Mouse (Mus musculus): Measurements from ENCODE around the gene Cse1l. TPM values are rescaled to one million over a fixed set of nuclear protein-coding genes. Genes with fewer than 3 reads are reported as not detected.
A peak's percentile ranks its signal among the peaks of the same experiment; 100 is the strongest.

Gene Cse1l
- total and polyA plus RNA-seq, 3 experiments, result 15.8 to 41.2 (median 37.5) TPM

GRCm38 (mm10) chr2:166896368-166896767 lies 9.5 kb upstream of the Cse1l start:
- intact Hi-C loops (cut with DNase I), result no loop called here

GRCm38 (mm10) chr2:166896974-166897373 lies 8.9 kb upstream of the Cse1l start:
- intact Hi-C loops (cut with DNase I), result no loop called here
- TF ChIP-seq EP300 (IDR thresholded peaks at IDR 0.05; ENCODE audit: insufficient read depth, low read depth, low read length) (no peak), POLR2A (IDR thresholded peaks at IDR 0.05; ENCODE audit: insufficient read depth, low read depth, low read length) (no peak), CTCF (IDR thresholded peaks at IDR 0.05) (no peak)
- 66% methylated on average over 12 of the region's 12 CpGs for WGBS
- DNase-seq, result no peak
- no peaks in the 10 kb centered on the region for H3K36me3 ChIP-seq (ENCODE audit: control insufficient read depth, insufficient read depth, low read length)
- H3K79me2 ChIP-seq (replicated peaks; ENCODE audit: control insufficient read depth, insufficient read depth, low read length), result no peaks in the 10 kb centered on the region
- H3K4me1 ChIP-seq (ENCODE audit: control insufficient read depth, insufficient read depth, low read length), result no peaks in the 10 kb centered on the region
- no peak overlapping the region for H3K27ac ChIP-seq
- no peak overlapping the region for H3K4me3 ChIP-seq
- no peaks in the 10 kb centered on the region for H3K27me3 ChIP-seq (ENCODE audit: control insufficient read depth, insufficient read depth, low read length)
- no peak overlapping the region for H3K9ac ChIP-seq (ENCODE audit: low read depth, low read length)

More at GRCm38 (mm10) chr2:166896368-166896767, 9.5 kb upstream of the Cse1l start:
- Histone ChIP-seq H3K4me3 (no peak overlapping the region), H3K36me3 (ENCODE audit: control insufficient read depth, insufficient read depth, low read length) (no peaks in the 10 kb centered on the region), H3K9ac (ENCODE audit: low read depth, low read length) (no peak overlapping the region), H3K4me1 (ENCODE audit: control insufficient read depth, insufficient read depth, low read length) (no peaks in the 10 kb centered on the region), H3K27me3 (ENCODE audit: control insufficient read depth, insufficient read depth, low read length) (no peaks in the 10 kb centered on the region), H3K79me2 (replicated peaks; ENCODE audit: control insufficient read depth, insufficient read depth, low read length) (no peaks in the 10 kb centered on the region), H3K27ac (no peak overlapping the region)
- no peak for TF ChIP-seq EP300 (IDR thresholded peaks at IDR 0.05; ENCODE audit: insufficient read depth, low read depth, low read length)
- TF ChIP-seq POLR2A (IDR thresholded peaks at IDR 0.05; ENCODE audit: insufficient read depth, low read depth, low read length), result no peak
- TF ChIP-seq CTCF (IDR thresholded peaks at IDR 0.05), result no peak
- 75% methylated on average over 13 of the region's 13 CpGs for WGBS
- DNase-seq, result no peak

GRCm38 (mm10) chr2:166899161-166899560 lies 6.7 kb upstream of the Cse1l start:
- Histone ChIP-seq H3K36me3 (ENCODE audit: control insufficient read depth, insufficient read depth, low read length) (no peaks in the 10 kb centered on the region), H3K9ac (ENCODE audit: low read depth, low read length) (no peak overlapping the region), H3K27ac (no peak overlapping the region), H3K4me1 (ENCODE audit: control insufficient read depth, insufficient read depth, low read length) (no peaks in the 10 kb centered on the region), H3K79me2 (replicated peaks; ENCODE audit: control insufficient read depth, insufficient read depth, low read length) (no peaks in the 10 kb centered on the region), H3K4me3 (no peak overlapping the region), H3K27me3 (ENCODE audit: control insufficient read depth, insufficient read depth, low read length) (no peaks in the 10 kb centered on the region)
- DNase-seq, result no peak
- 81% methylated on average over 2 of the region's 2 CpGs for WGBS
- TF ChIP-seq EP300 (IDR thresholded peaks at IDR 0.05; ENCODE audit: insufficient read depth, low read depth, low read length) (no peak), CTCF (IDR thresholded peaks at IDR 0.05) (no peak), POLR2A (IDR thresholded peaks at IDR 0.05; ENCODE audit: insufficient read depth, low read depth, low read length) (no peak)
- intact Hi-C loops (cut with DNase I), result no loop called here

- H3K4me3 ChIP-seq, result no peak overlapping the region
- H3K27ac ChIP-seq, result no peak overlapping the region
- no peaks in the 10 kb centered on the region for H3K36me3 ChIP-seq (ENCODE audit: control insufficient read depth, insufficient read depth, low read length)
- intact Hi-C loops (cut with DNase I), result no loop called here
- WGBS, result 66% methylated on average over 3 of the region's 3 CpGs
- TF ChIP-seq CTCF (IDR thresholded peaks at IDR 0.05) (no peak), POLR2A (IDR thresholded peaks at IDR 0.05; ENCODE audit: insufficient read depth, low read depth, low read length) (no peak), EP300 (IDR thresholded peaks at IDR 0.05; ENCODE audit: insufficient read depth, low read depth, low read length) (no peak)
- no peaks in the 10 kb centered on the region for H3K79me2 ChIP-seq (replicated peaks; ENCODE audit: control insufficient read depth, insufficient read depth, low read length)
- H3K4me1 ChIP-seq (ENCODE audit: control insufficient read depth, insufficient read depth, low read length), result no peaks in the 10 kb centered on the region
- DNase-seq, result no peak
- no peaks in the 10 kb centered on the region for H3K27me3 ChIP-seq (ENCODE audit: control insufficient read depth, insufficient read depth, low read length)
- H3K9ac ChIP-seq (ENCODE audit: low read depth, low read length), result no peak overlapping the region
Observed at GRCm38 (mm10) chr2:166899746-166900145, 6.1 kb upstream of the Cse1l start.

GRCm38 (mm10) chr2:166900792-166901505 lies 4.9 kb upstream of the Cse1l start:
- intact Hi-C loops (cut with DNase I), result no loop called here
- H3K4me1 ChIP-seq (ENCODE audit: control insufficient read depth, insufficient read depth, low read length), result no peaks in the 10 kb centered on the region
- WGBS, result 75% methylated on average over 8 of the region's 8 CpGs

GRCm38 (mm10) chr2:166903719-166904282 lies 2.0 kb upstream of the Cse1l start:
- Histone ChIP-seq H3K27ac (no peak overlapping the region), H3K79me2 (replicated peaks; ENCODE audit: control insufficient read depth, insufficient read depth, low read length) (no peaks in the 10 kb centered on the region; the same call in 1 of the 2 replicates), H3K9ac (ENCODE audit: low read depth, low read length) (no peak overlapping the region), H3K36me3 (ENCODE audit: control insufficient read depth, insufficient read depth, low read length) (no peaks in the 10 kb centered on the region), H3K4me3 (no peak overlapping the region), H3K4me1 (ENCODE audit: control insufficient read depth, insufficient read depth, low read length) (peaks cover 2% of the 10 kb centered on the region), H3K27me3 (ENCODE audit: control insufficient read depth, insufficient read depth, low read length) (no peaks in the 10 kb centered on the region)
- TF ChIP-seq EP300 (IDR thresholded peaks at IDR 0.05; ENCODE audit: insufficient read depth, low read depth, low read length) (no peak), CTCF (IDR thresholded peaks at IDR 0.05) (peak; percentile 31)
- DNase-seq, result no peak
- WGBS, result 89% methylated on average over 6 of the region's 6 CpGs
- intact Hi-C loops (cut with DNase I), result no loop called here

More at GRCm38 (mm10) chr2:166900792-166901505, 4.9 kb upstream of the Cse1l start:
- Histone ChIP-seq H3K4me3 (no peak overlapping the region), H3K79me2 (replicated peaks; ENCODE audit: control insufficient read depth, insufficient read depth, low read length) (no peaks in the 10 kb centered on the region), H3K9ac (ENCODE audit: low read depth, low read length) (no peak overlapping the region), H3K36me3 (ENCODE audit: control insufficient read depth, insufficient read depth, low read length) (no peaks in the 10 kb centered on the region), H3K27ac (no peak overlapping the region), H3K27me3 (ENCODE audit: control insufficient read depth, insufficient read depth, low read length) (no peaks in the 10 kb centered on the region)
- no peak for TF ChIP-seq EP300 (IDR thresholded peaks at IDR 0.05; ENCODE audit: insufficient read depth, low read depth, low read length)
- no peak for TF ChIP-seq POLR2A (IDR thresholded peaks at IDR 0.05; ENCODE audit: insufficient read depth, low read depth, low read length)
- no peak for TF ChIP-seq CTCF (IDR thresholded peaks at IDR 0.05)
- DNase-seq, result no peak
